Comparison of ENCODE assay signal across 21 mouse cellular contexts in genomic region chr2:16113333-16113732, GRCm38 (mm10).
DNase-seq lines count a peak whose midpoint lies in the region; ATAC-seq and TF ChIP-seq lines count a peak whose summit lies in the region.
"Had no signal": no experiment of that assay in that cellular context is flagged by ENCODE, and none has a peak within 500 bp of the region (broad histone marks: within the 10 kb centered on the region; RNA-seq: fewer than 3 reads in every experiment).

No protein-coding gene starts in this region.

- no peak overlapping the region for H3K9ac ChIP-seq in heart, embryonic 12.5 days
- H3K9ac ChIP-seq in midbrain, embryonic 14.5 days (replicated peaks; ENCODE audit: low read length): no peak overlapping the region

- no peaks in the 10 kb centered on the region for H3K36me3 ChIP-seq in heart, embryonic 12.5 days
- H3K36me3 ChIP-seq in midbrain, embryonic 14.5 days (ENCODE audit: control insufficient read depth, insufficient read depth, low read length): no peaks in the 10 kb centered on the region
- H3K36me3 ChIP-seq in midbrain, embryonic 10.5 days: no peaks in the 10 kb centered on the region
- H3K36me3 ChIP-seq: G1E had no signal

- ATAC-seq in heart, embryonic 12.5 days (ENCODE audit: insufficient number of reproducible peaks, low FRiP score): no peak
- ATAC-seq in midbrain, embryonic 14.5 days (ENCODE audit: low FRiP score, low TSS enrichment): 0 out of 2 replicates have a peak, but pooled peaks have one; percentile 28
- ATAC-seq: activated CD4-positive, CD25-positive, alpha-beta regulatory T cell, adult 4 months; CD4-positive, CD25-positive, alpha-beta regulatory T cell, adult 4 months; Patski had no signal

- no peaks in the 10 kb centered on the region for H3K27me3 ChIP-seq in heart, embryonic 12.5 days (replicated peaks)
- no peaks in the 10 kb centered on the region for H3K27me3 ChIP-seq in midbrain, embryonic 14.5 days (ENCODE audit: control insufficient read depth, insufficient read depth, low read length)
- no peaks in the 10 kb centered on the region for H3K27me3 ChIP-seq in midbrain, embryonic 10.5 days (ENCODE audit: low read depth, poor library complexity, severe bottlenecking)
- H3K27me3 ChIP-seq: CH12.LX, Patski had no signal

- intact Hi-C loops in gastrocnemius, adult 2 months (cut with DNase I): no loop called here

- H3K27ac ChIP-seq in gastrocnemius, adult 2 months: no peak overlapping the region
- no peak overlapping the region for H3K27ac ChIP-seq in heart, embryonic 12.5 days (ENCODE audit: poor library complexity, severe bottlenecking)
- H3K27ac ChIP-seq in midbrain, embryonic 14.5 days (replicated peaks; ENCODE audit: low read depth, low read length): no peak overlapping the region
- no peak overlapping the region for H3K27ac ChIP-seq in midbrain, embryonic 10.5 days (replicated peaks)

- no peaks in the 10 kb centered on the region for H3K9me3 ChIP-seq in heart, embryonic 12.5 days (replicated peaks)
- no peaks in the 10 kb centered on the region for H3K9me3 ChIP-seq in midbrain, embryonic 14.5 days (ENCODE audit: control insufficient read depth, low read length)
- H3K9me3 ChIP-seq in midbrain, embryonic 10.5 days (replicated peaks): no peaks in the 10 kb centered on the region
- H3K9me3 ChIP-seq: G1E had no signal

- no peak overlapping the region for H3K4me2 ChIP-seq in heart, embryonic 12.5 days
- H3K4me2 ChIP-seq in midbrain, embryonic 14.5 days (ENCODE audit: low read length): no peak overlapping the region

- DNase-seq in gastrocnemius, postnatal 10 days: peak; percentile 6
- no peak for DNase-seq in gastrocnemius, adult 2 months
- DNase-seq in heart, adult 11 months: peak; percentile 85
- DNase-seq in midbrain, embryonic 14.5 days: no peak
- no peak for DNase-seq in midbrain, embryonic 10.5 days (ENCODE audit: low spot score)
- DNase-seq: adrenal gland, adult 2 months; adrenal gland, adult 8-10 months; adrenal gland, postnatal 10 days; adrenal gland, postnatal 14 days; adrenal gland, postnatal 25 days; adrenal gland, postnatal 36 days; B cell, adult 2 months; cerebellum, adult 11 months; cerebellum, adult 11-12 months; cerebellum, adult 18-20 months had no signal

- no peaks in the 10 kb centered on the region for H3K4me1 ChIP-seq in heart, embryonic 12.5 days (replicated peaks)
- H3K4me1 ChIP-seq in midbrain, embryonic 14.5 days (ENCODE audit: control insufficient read depth, insufficient read depth, low read length): no peaks in the 10 kb centered on the region
- no peaks in the 10 kb centered on the region for H3K4me1 ChIP-seq in midbrain, embryonic 10.5 days

- TF ChIP-seq CTCF in gastrocnemius, adult 2 months (IDR thresholded peaks at IDR 0.05): no peak

- WGBS in heart, embryonic 12.5 days: 63% methylated on average over 2 of the region's 2 CpGs
- WGBS in midbrain, embryonic 14.5 days: 83% methylated on average over 2 of the region's 2 CpGs
- 85% methylated on average over 2 of the region's 2 CpGs for WGBS in midbrain, embryonic 10.5 days

- no peak overlapping the region for H3K4me3 ChIP-seq in gastrocnemius, adult 2 months
- H3K4me3 ChIP-seq in heart, embryonic 12.5 days: no peak overlapping the region
- H3K4me3 ChIP-seq in midbrain, embryonic 14.5 days (replicated peaks; ENCODE audit: low read depth, low read length): no peak overlapping the region
- H3K4me3 ChIP-seq in midbrain, embryonic 10.5 days: no peak overlapping the region

Comparison
In these comparisons a context has a peak if more than half of its experiments do, and no peak if none do; other contexts are left out.
1. DNase-seq: peak in gastrocnemius, postnatal 10 days (single experiment) and heart, adult 11 months (single experiment); none in gastrocnemius, adult 2 months (single experiment), midbrain, embryonic 14.5 days (single experiment) and midbrain, embryonic 10.5 days (single experiment).